Mouse (Mus musculus): ENCODE results near the gene Btg1-ps2. TPM values are rescaled to one million over a fixed set of nuclear protein-coding genes. Genes with fewer than 3 reads are reported as not detected.

The Btg1-ps2 gene
- total and polyA plus RNA-seq, 3 experiments: not detected

- Histone ChIP-seq H3K4me1 (ENCODE audit: insufficient read depth, low read depth, low read length) (no peaks in the 10 kb centered on the region), H3K9me3 (replicated peaks) (no peaks in the 10 kb centered on the region), H3K4me3 (ENCODE audit: low read depth, low read length) (no peak overlapping the region), H3K27me3 (ENCODE audit: insufficient read depth, low read length) (no peaks in the 10 kb centered on the region), H3K36me3 (replicated peaks) (no peaks in the 10 kb centered on the region)
- ATAC-seq (ENCODE audit: extremely low read depth, insufficient number of reproducible peaks, low FRiP score, poor library complexity, severe bottlenecking): no peak
- no peak for TF ChIP-seq CTCF (IDR thresholded peaks at IDR 0.05; ENCODE audit: low read depth, low read length)
- TF ChIP-seq POLR2AphosphoS5 (IDR thresholded peaks at IDR 0.05; ENCODE audit: insufficient replicate concordance, low read depth, low read length): no peak
- no peak for TF ChIP-seq TAL1 (conservative IDR thresholded peaks at IDR 0.05; ENCODE audit: low read depth, low read length)
- no peak for TF ChIP-seq GATA1 (IDR thresholded peaks at IDR 0.05; ENCODE audit: borderline replicate concordance, low read length)
- TF ChIP-seq GATA2 (IDR thresholded peaks at IDR 0.05; ENCODE audit: borderline replicate concordance, low read depth, low read length): no peak
- DNase-seq (ENCODE audit: low spot score): no peak
These were observed 34.2 kb downstream of the Btg1-ps2 start for GRCm38 (mm10) chrX:38008756-38009155.

Other genes with a start within 250 kb of the Btg1-ps2 start
- gene Rhox5, start 238.3 kb downstream of the Btg1-ps2 start, total RNA-seq (2014; fragmentation: Nextera tagmentation): not detected in 2 replicates
- gene Rhox5, start 238.3 kb downstream of the Btg1-ps2 start, total RNA-seq (2017): 0.41 and 2.0 TPM in 2 replicates
- 0.21 and 0.41 TPM in 2 replicates for gene Rhox5, start 238.3 kb downstream of the Btg1-ps2 start, polyA plus RNA-seq (2012)
- not detected in 2 replicates for gene Rhox6, start 216.2 kb downstream of the Btg1-ps2 start, total RNA-seq (2014; fragmentation: Nextera tagmentation)
- gene Rhox6, start 216.2 kb downstream of the Btg1-ps2 start, total RNA-seq (2017): not detected in 2 replicates
- gene Rhox6, start 216.2 kb downstream of the Btg1-ps2 start, polyA plus RNA-seq (2012): not detected in 2 replicates
- gene Rhox7a, start 211.4 kb downstream of the Btg1-ps2 start, total RNA-seq (2014; fragmentation: Nextera tagmentation): not detected in 2 replicates
- not detected in 2 replicates for gene Rhox7a, start 211.4 kb downstream of the Btg1-ps2 start, total RNA-seq (2017)
- gene Rhox7a, start 211.4 kb downstream of the Btg1-ps2 start, polyA plus RNA-seq (2012): not detected in 2 replicates
- gene Rhox8, start 164.2 kb downstream of the Btg1-ps2 start, total RNA-seq (2014; fragmentation: Nextera tagmentation): 44.2 TPM in 1 of 2 replicates, not detected in the other
- gene Rhox8, start 164.2 kb downstream of the Btg1-ps2 start, total RNA-seq (2017): not detected in 2 replicates
- gene Rhox8, start 164.2 kb downstream of the Btg1-ps2 start, polyA plus RNA-seq (2012): not detected in 2 replicates
- not detected in 2 replicates for gene Rhox7b, start 145.9 kb downstream of the Btg1-ps2 start, total RNA-seq (2014; fragmentation: Nextera tagmentation)
- not detected in 2 replicates for gene Rhox7b, start 145.9 kb downstream of the Btg1-ps2 start, total RNA-seq (2017)
- gene Rhox7b, start 145.9 kb downstream of the Btg1-ps2 start, polyA plus RNA-seq (2012): not detected in 2 replicates
- gene Rhox9, start 141.3 kb downstream of the Btg1-ps2 start, total RNA-seq (2014; fragmentation: Nextera tagmentation): not detected in 2 replicates
- gene Rhox9, start 141.3 kb downstream of the Btg1-ps2 start, total RNA-seq (2017): 0.16 TPM in 1 of 2 replicates, not detected in the other
- gene Rhox9, start 141.3 kb downstream of the Btg1-ps2 start, polyA plus RNA-seq (2012): not detected in 2 replicates
- not detected in 2 replicates for gene Btg1-ps1, start 24.3 kb downstream of the Btg1-ps2 start, total RNA-seq (2014; fragmentation: Nextera tagmentation)
- not detected in 2 replicates for gene Btg1-ps1, start 24.3 kb downstream of the Btg1-ps2 start, total RNA-seq (2017)
- gene Btg1-ps1, start 24.3 kb downstream of the Btg1-ps2 start, polyA plus RNA-seq (2012): not detected in 2 replicates
- not detected in 2 replicates for gene Rhox10, start 23.4 kb upstream of the Btg1-ps2 start, total RNA-seq (2014; fragmentation: Nextera tagmentation)
- gene Rhox10, start 23.4 kb upstream of the Btg1-ps2 start, total RNA-seq (2017): not detected in 2 replicates
- gene Rhox10, start 23.4 kb upstream of the Btg1-ps2 start, polyA plus RNA-seq (2012): not detected in 2 replicates
- gene Rhox11, start 42.0 kb upstream of the Btg1-ps2 start, total RNA-seq (2014; fragmentation: Nextera tagmentation): not detected in 2 replicates
- not detected in 2 replicates for gene Rhox11, start 42.0 kb upstream of the Btg1-ps2 start, total RNA-seq (2017)
- gene Rhox11, start 42.0 kb upstream of the Btg1-ps2 start, polyA plus RNA-seq (2012): not detected in 2 replicates
- gene Rhox12, start 67.8 kb upstream of the Btg1-ps2 start, total RNA-seq (2014; fragmentation: Nextera tagmentation): not detected in 2 replicates
- not detected in 2 replicates for gene Rhox12, start 67.8 kb upstream of the Btg1-ps2 start, total RNA-seq (2017)
- gene Rhox12, start 67.8 kb upstream of the Btg1-ps2 start, polyA plus RNA-seq (2012): not detected in 2 replicates
- not detected in 2 replicates for gene Rhox13, start 78.1 kb upstream of the Btg1-ps2 start, total RNA-seq (2014; fragmentation: Nextera tagmentation)
- gene Rhox13, start 78.1 kb upstream of the Btg1-ps2 start, total RNA-seq (2017): not detected in 2 replicates
- not detected in 2 replicates for gene Rhox13, start 78.1 kb upstream of the Btg1-ps2 start, polyA plus RNA-seq (2012)
- 57.7 and 69.4 TPM in 2 replicates for gene Zbtb33, start 146.7 kb upstream of the Btg1-ps2 start, total RNA-seq (2014; fragmentation: Nextera tagmentation)
- gene Zbtb33, start 146.7 kb upstream of the Btg1-ps2 start, total RNA-seq (2017): 32.2 and 32.9 TPM in 2 replicates
- 2.6 and 2.8 TPM in 2 replicates for gene Zbtb33, start 146.7 kb upstream of the Btg1-ps2 start, polyA plus RNA-seq (2012)
- not detected in 2 replicates for gene Tmem255a, start 209.3 kb upstream of the Btg1-ps2 start, total RNA-seq (2014; fragmentation: Nextera tagmentation)
- 0.11 and 0.12 TPM in 2 replicates for gene Tmem255a, start 209.3 kb upstream of the Btg1-ps2 start, total RNA-seq (2017)
- not detected in 2 replicates for gene Tmem255a, start 209.3 kb upstream of the Btg1-ps2 start, polyA plus RNA-seq (2012)